Mouse (Mus musculus): ENCODE measurements around the gene 1700014D04Rik. TPM values are rescaled to one million over a fixed set of nuclear protein-coding genes. Genes with fewer than 3 reads are reported as not detected.

Gene 1700014D04Rik
- total RNA-seq, 2 experiments from 2014 or later: 0.86 to 1.3 TPM

DNA sequence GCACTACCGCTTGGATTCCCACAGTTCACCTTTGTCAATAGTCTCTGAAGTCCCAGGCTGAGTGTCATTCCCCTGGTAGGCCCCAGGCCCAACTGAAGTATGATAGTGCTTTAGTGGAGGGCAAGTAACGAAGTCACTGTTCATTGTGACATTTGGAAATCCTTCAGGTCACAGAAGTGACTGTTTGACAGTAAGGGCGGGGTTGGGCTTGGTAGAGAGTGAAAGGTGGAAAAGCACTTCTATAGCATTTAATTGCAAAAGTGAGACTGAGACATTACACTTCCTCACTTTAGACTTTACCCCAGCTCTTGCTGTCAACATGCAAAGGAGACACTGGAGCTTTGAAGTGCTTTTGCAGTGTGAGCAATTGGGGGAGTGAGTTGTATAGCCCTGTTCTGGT, 52.5 kb downstream of the 1700014D04Rik start, which contains the start of gene 4921517D22Rik:
4921517D22Rik (minus strand) TSS at position 101 of the 400 bp plus-strand sequence.
- intact Hi-C loops (cut with DNase I): no loop called here

DNA sequence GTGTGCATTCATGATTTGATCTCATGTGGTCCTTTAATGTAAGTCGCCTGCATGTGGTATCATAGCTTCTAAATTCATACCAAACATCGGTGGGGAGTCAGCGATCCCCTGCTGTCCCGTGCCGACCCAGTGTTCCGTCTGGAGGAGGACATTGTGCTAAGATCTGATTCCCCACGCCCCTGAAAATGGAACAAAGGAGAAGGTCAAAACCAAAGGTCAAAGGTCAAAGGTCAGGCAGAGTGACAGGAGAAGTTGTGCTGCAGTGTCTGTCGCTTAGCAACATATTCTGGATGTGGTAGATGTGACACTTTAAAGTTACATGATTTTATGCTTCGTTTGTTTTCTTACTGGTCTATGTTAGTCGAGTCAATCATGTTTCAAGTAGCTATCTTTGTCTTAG, 55.1 kb downstream of the 1700014D04Rik start:
- intact Hi-C loops (cut with DNase I): no loop called here
- no peak for DNase-seq (ENCODE audit: low spot score in 2 of 2)

More for the DNA sequence above, 52.5 kb downstream of the 1700014D04Rik start, which contains the start of gene 4921517D22Rik:
- no peak for DNase-seq (ENCODE audit: low spot score in 2 of 2)

Other genes with a start within 250 kb of the 1700014D04Rik start
- 100 to 1,000 TPM; 340 to 342 TPM for gene Agtpbp1, start 161.5 kb downstream of the 1700014D04Rik start, total RNA-seq (2021)
- gene Naa35, start 161.5 kb downstream of the 1700014D04Rik start, total RNA-seq (2021): 10 to 100 TPM; 81.2 to 93.5 TPM
- 10 to 100 TPM; 17.2 to 20.5 TPM for gene Golm1, start 70.9 kb downstream of the 1700014D04Rik start, total RNA-seq (2021)
- gene 4921517D22Rik, start 52.6 kb downstream of the 1700014D04Rik start, total RNA-seq (2021): not detected
- under 1 TPM; 0.12 to 0.25 TPM for gene Spata31d1a, start 36.4 kb downstream of the 1700014D04Rik start, total RNA-seq (2021)
- not detected for gene Spata31d1b, start 34.5 kb downstream of the 1700014D04Rik start, total RNA-seq (2021)
- not detected for gene Spata31d1d, start 15.0 kb downstream of the 1700014D04Rik start, total RNA-seq (2021)
- gene Isca1, start 23.1 kb upstream of the 1700014D04Rik start, total RNA-seq (2021): 100 to 1,000 TPM; 146 to 158 TPM
- not detected for gene Gm49354, start 35.5 kb upstream of the 1700014D04Rik start, total RNA-seq (2021)
- gene Tut7, start 76.4 kb upstream of the 1700014D04Rik start, total RNA-seq (2021): 10 to 100 TPM; 56.0 to 66.8 TPM